Mouse (Mus musculus) kidney, adult 2 months (tissue): ENCODE measurements around the gene Gm37240. TPM values are rescaled to one million over a fixed set of nuclear protein-coding genes. Genes with fewer than 3 reads are reported as not detected.
A peak's percentile ranks its signal among the peaks of the same experiment; 100 is the strongest.

Experiments used
- DNase-seq: peaks from one replicate; pipeline ENCODE4 v3.0.0; 2021
- H3K27ac ChIP-seq: fragments of 200-500 bp; 2 replicates; pipeline ENCODE4 v1.5.1; 2012; ENCODE audit warnings: low read depth, low read length, control low read depth, inconsistent platforms; ENCODE audit not compliant: insufficient read depth
- H3K27me3 ChIP-seq: fragments of 200-500 bp; replicated peaks from 2 replicates; pipeline ENCODE4 v1.6.1; 2012; ENCODE audit warnings: mild to moderate bottlenecking, moderate library complexity, low read length, inconsistent platforms; ENCODE audit not compliant: control insufficient read depth, insufficient read depth
- H3K36me3 ChIP-seq: fragments of 200-500 bp; 2 replicates; pipeline ENCODE4 v1.6.1; 2012; ENCODE audit warnings: mild to moderate bottlenecking, moderate library complexity, low read length, inconsistent platforms; ENCODE audit not compliant: control insufficient read depth, insufficient read depth
- H3K4me1 ChIP-seq: fragments of 200-500 bp; 2 replicates; pipeline ENCODE4 v1.6.1; 2011; ENCODE audit warnings: low read length; ENCODE audit not compliant: control insufficient read depth, insufficient read depth
- H3K4me3 ChIP-seq: fragments of 200-500 bp; 2 replicates; pipeline ENCODE4 v1.5.1; 2011; ENCODE audit warnings: mild to moderate bottlenecking, low read depth, low read length, control low read depth; ENCODE audit not compliant: insufficient read depth
- CTCF ChIP-seq: fragments of 200-500 bp; conservative IDR thresholded peaks from 2 replicates; pipeline ENCODE4 v1.5.1; 2011; ENCODE audit warnings: low read depth, mild to moderate bottlenecking, control low read depth, low read length, moderate library complexity, mixed read lengths; ENCODE audit not compliant: insufficient read depth, insufficient read length
- POLR2A ChIP-seq: fragments of 200-500 bp; IDR thresholded peaks from one replicate; pipeline ENCODE4 v1.6.1; 2011; ENCODE audit warnings: low read depth, low read length, control low read depth
- WGBS: fragments of 180-500 bp; shearing (Covaris S2); methylation state at CpG from one replicate; pipeline ENCODE4 v1.1.7; 2018; 5-methylcytosine and 5-hydroxymethylcytosine counted together
- polyA plus RNA-seq: library from polyadenylated mRNA; depleted of rRNA; stranded (reverse); fragments of >200 nt; gene quantifications from 2 replicates; pipeline ENCODE4 v1.2.3, GENCODE M21; 2012

Gm37240 gene
- polyA plus RNA-seq, 1 experiment = 5.5 TPM

- no peaks in the 10 kb centered on the region for H3K36me3 ChIP-seq
- no peak overlapping the region for H3K4me3 ChIP-seq
- no peaks in the 10 kb centered on the region for H3K27me3 ChIP-seq
- peaks cover 23% of the 10 kb centered on the region for H3K4me1 ChIP-seq
- TF ChIP-seq POLR2A = no peak
- no peak for TF ChIP-seq CTCF
- DNase-seq = peak; percentile 51
- H3K27ac ChIP-seq = peak overlapping the region; percentile 8; the same call in 1 of the 2 replicates
- 33% methylated on average over 4 of the region's 4 CpGs for WGBS
Observed at GRCm38 (mm10) chr3:85829047-85829446, 58.3 kb downstream of the Gm37240 start.

- no peak overlapping the region for H3K4me3 ChIP-seq
- DNase-seq = peak; percentile 48
- peaks cover 18% of the 10 kb centered on the region for H3K4me1 ChIP-seq
- H3K36me3 ChIP-seq = no peaks in the 10 kb centered on the region
- no peaks in the 10 kb centered on the region for H3K27me3 ChIP-seq
- peak overlapping the region; percentile 60; the same call in 1 of the 2 replicates for H3K27ac ChIP-seq
- 36% methylated on average over 6 of the region's 6 CpGs for WGBS
- TF ChIP-seq POLR2A (no peak), CTCF (no peak)
Observed at GRCm38 (mm10) chr3:85827815-85828214, 59.5 kb downstream of the Gm37240 start.

GRCm38 (mm10) chr3:85827283-85827682 lies 60.0 kb downstream of the Gm37240 start:
- no peak for DNase-seq
- no peaks in the 10 kb centered on the region for H3K27me3 ChIP-seq
- H3K4me3 ChIP-seq = no peak overlapping the region
- WGBS = 46% methylated on average over 4 of the region's 4 CpGs
- TF ChIP-seq CTCF (no peak), POLR2A (no peak)
- peaks cover 14% of the 10 kb centered on the region for H3K4me1 ChIP-seq
- peak overlapping the region; percentile 85 for H3K27ac ChIP-seq
- no peaks in the 10 kb centered on the region for H3K36me3 ChIP-seq

- Histone ChIP-seq H3K4me1 (no peaks in the 10 kb centered on the region), H3K4me3 (no peak overlapping the region), H3K27me3 (no peaks in the 10 kb centered on the region), H3K36me3 (no peaks in the 10 kb centered on the region), H3K27ac (no peak overlapping the region)
- TF ChIP-seq CTCF (no peak), POLR2A (no peak)
- no peak for DNase-seq
- 74% methylated on average over 15 of the region's 15 CpGs for WGBS
Observed at GRCm38 (mm10) chr3:85820839-85821548, 66.3 kb downstream of the Gm37240 start.

- DNase-seq = no peak
Observed at GRCm38 (mm10) chr3:85819319-85819718, 68.0 kb downstream of the Gm37240 start.

GRCm38 (mm10) chr3:85817191-85817590 lies 70.1 kb downstream of the Gm37240 start, which contains the start of gene Fam160a1:
Fam160a1 (minus strand) TSS chr3:85817291.
- no peak for DNase-seq
- Histone ChIP-seq H3K36me3 (no peaks in the 10 kb centered on the region), H3K4me3 (no peak within 1 kb of the TSS), H3K4me1 (peaks cover 7% of the 10 kb centered on the region), H3K27ac (no peak within 1 kb of the TSS), H3K27me3 (no peaks in the 10 kb centered on the region)
- WGBS = 60% methylated on average over 2 of the region's 2 CpGs
- TF ChIP-seq CTCF (no peak), POLR2A (no peak)

More at GRCm38 (mm10) chr3:85819319-85819718, 68.0 kb downstream of the Gm37240 start:
- H3K4me1 ChIP-seq = no peaks in the 10 kb centered on the region
- no peak overlapping the region for H3K27ac ChIP-seq
- H3K27me3 ChIP-seq = no peaks in the 10 kb centered on the region
- H3K36me3 ChIP-seq = no peaks in the 10 kb centered on the region
- TF ChIP-seq POLR2A (no peak), CTCF (no peak)
- WGBS = 83% methylated on average over 3 of the region's 3 CpGs
- no peak overlapping the region for H3K4me3 ChIP-seq

GRCm38 (mm10) chr3:85814241-85814640 lies 73.1 kb downstream of the Gm37240 start:
- Histone ChIP-seq H3K27me3 (no peaks in the 10 kb centered on the region), H3K36me3 (no peaks in the 10 kb centered on the region), H3K27ac (peak overlapping the region; percentile 59; the same call in 1 of the 2 replicates), H3K4me1 (peaks cover 7% of the 10 kb centered on the region), H3K4me3 (no peak overlapping the region)
- WGBS = 63% methylated on average over 7 of the region's 7 CpGs
- no peak for TF ChIP-seq POLR2A
- TF ChIP-seq CTCF = no peak
- DNase-seq = peak; percentile 50
